Mouse (Mus musculus) cerebellum, adult 2 months (tissue): ENCODE results near the gene Med18. TPM values are rescaled to one million over a fixed set of nuclear protein-coding genes. Genes with fewer than 3 reads are reported as not detected.
"Not testable (repeated sequence)": the region's sequence is repeated elsewhere in the genome, so short reads cannot be mapped to it uniquely, and the experiment has no call there.

Experiments
- DNase-seq, 2 experiments: peaks; one replicate each; pipeline ENCODE4 v3.0.0; 2021
- H3K27ac ChIP-seq: fragments of 200-500 bp; 2 replicates; pipeline ENCODE4 v1.5.1; 2012; ENCODE audit warnings: low read length, control low read depth, inconsistent platforms; ENCODE audit not compliant: insufficient read depth
- H3K27me3 ChIP-seq: fragments of 200-500 bp; 2 replicates; pipeline ENCODE4 v1.6.1; 2012; ENCODE audit warnings: inconsistent platforms, mild to moderate bottlenecking, low read length, moderate library complexity; ENCODE audit not compliant: control insufficient read depth, insufficient read depth
- H3K4me1 ChIP-seq: fragments of 200-500 bp; 2 replicates; pipeline ENCODE4 v1.6.1; 2011; ENCODE audit warnings: low read length; ENCODE audit not compliant: control insufficient read depth, insufficient read depth
- H3K4me3 ChIP-seq: fragments of 200-500 bp; replicated peaks from 2 replicates; pipeline ENCODE3; 2011; ENCODE audit warnings: mild to moderate bottlenecking, low read depth, low read length, control low read depth; ENCODE audit not compliant: insufficient read depth
- CTCF ChIP-seq: fragments of 200-500 bp; IDR thresholded peaks from 2 replicates; pipeline ENCODE4 v1.5.1; 2011; ENCODE audit warnings: low read depth, mild to moderate bottlenecking, control low read depth, low read length, moderate library complexity, borderline replicate concordance; ENCODE audit not compliant: insufficient read depth
- POLR2A ChIP-seq: fragments of 200-500 bp; IDR thresholded peaks from 2 replicates; pipeline ENCODE4 v1.6.1; 2011; ENCODE audit warnings: low read length, control low read depth, borderline replicate concordance; ENCODE audit not compliant: insufficient read depth
- WGBS: fragments of 180-500 bp; shearing (Covaris S2); methylation state at CpG from one replicate; pipeline ENCODE4 v1.1.7; 2018; 5-methylcytosine and 5-hydroxymethylcytosine counted together
- polyA plus RNA-seq: library from polyadenylated mRNA; depleted of rRNA; stranded (reverse); fragments of >200 nt; gene quantifications from 2 replicates; pipeline ENCODE4 v1.2.3, GENCODE M21; 2012

The Med18 gene
- polyA plus RNA-seq, 1 experiment: 5.5 TPM

GRCm38 (mm10) chr4:132490273-132491010 lies 26.7 kb upstream of the Med18 start:
- Histone ChIP-seq H3K27ac (no peak overlapping the region), H3K4me3 (no peak overlapping the region), H3K4me1 (peaks cover 6% of the 10 kb centered on the region), H3K27me3 (no peaks in the 10 kb centered on the region)
- TF ChIP-seq POLR2A: no peak
- TF ChIP-seq CTCF: no peak
- no peak for DNase-seq
- WGBS: 93% methylated on average over 15 of the region's 15 CpGs

DNA sequence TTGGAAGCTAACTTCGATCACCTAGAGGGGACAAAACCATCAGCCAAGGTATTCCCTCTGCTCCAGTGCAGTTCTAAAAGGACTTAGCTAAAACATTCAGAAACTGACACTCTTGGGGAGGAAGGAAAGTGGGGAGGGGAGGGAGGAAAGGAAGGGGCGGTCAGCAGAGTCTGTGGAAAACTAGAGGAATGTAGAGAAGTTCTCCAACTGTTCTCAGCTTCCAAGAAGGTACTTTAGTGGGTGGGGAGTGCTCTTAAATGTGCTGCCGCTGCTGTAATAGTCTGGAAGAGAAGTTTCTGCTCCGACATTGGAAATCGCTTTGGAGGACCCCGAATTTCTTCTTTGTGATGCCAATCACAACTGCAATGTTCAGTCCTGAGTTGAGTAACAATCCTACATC lies 25.3 kb upstream of the Med18 start:
- no peak overlapping the region for H3K27ac ChIP-seq
- no peak overlapping the region for H3K4me3 ChIP-seq
- TF ChIP-seq CTCF: no peak
- no peak for TF ChIP-seq POLR2A
- peaks cover 6% of the 10 kb centered on the region for H3K4me1 ChIP-seq
- DNase-seq: no peak
- no peaks in the 10 kb centered on the region for H3K27me3 ChIP-seq
- 83% methylated on average over 6 of the region's 6 CpGs for WGBS

GRCm38 (mm10) chr4:132488521-132488920 lies 24.8 kb upstream of the Med18 start:
- no peak for TF ChIP-seq POLR2A
- no peak for TF ChIP-seq CTCF
- WGBS: 84% methylated on average over 3 of the region's 3 CpGs
- Histone ChIP-seq H3K27ac (no peak overlapping the region), H3K27me3 (no peaks in the 10 kb centered on the region), H3K4me1 (peaks cover 6% of the 10 kb centered on the region), H3K4me3 (no peak overlapping the region)
- no peak for DNase-seq

GRCm38 (mm10) chr4:132484820-132485219 lies 21.1 kb upstream of the Med18 start:
- no peaks in the 10 kb centered on the region for H3K4me1 ChIP-seq
- no peaks in the 10 kb centered on the region for H3K27me3 ChIP-seq
- no peak overlapping the region for H3K4me3 ChIP-seq
- WGBS: 59% methylated on average over 5 of the region's 5 CpGs
- DNase-seq: no peak
- TF ChIP-seq POLR2A: no peak
- H3K27ac ChIP-seq: no peak overlapping the region

GRCm38 (mm10) chr4:132484231-132484630 lies 20.5 kb upstream of the Med18 start:
- WGBS: 69% methylated on average over 4 of the region's 4 CpGs
- DNase-seq: no peak
- Histone ChIP-seq H3K27ac (no peak overlapping the region), H3K27me3 (no peaks in the 10 kb centered on the region), H3K4me3 (no peak overlapping the region), H3K4me1 (no peaks in the 10 kb centered on the region)
- TF ChIP-seq CTCF: no peak
- TF ChIP-seq POLR2A: no peak

GRCm38 (mm10) chr4:132482956-132483608 lies 19.4 kb upstream of the Med18 start:
- WGBS: 72% methylated on average over 13 of the region's 13 CpGs
- no peaks in the 10 kb centered on the region for H3K27me3 ChIP-seq
- no peak overlapping the region for H3K4me3 ChIP-seq
- no peak for TF ChIP-seq POLR2A
- no peak for TF ChIP-seq CTCF
- DNase-seq: no peak
- H3K27ac ChIP-seq: no peak overlapping the region
- H3K4me1 ChIP-seq: no peaks in the 10 kb centered on the region

DNA sequence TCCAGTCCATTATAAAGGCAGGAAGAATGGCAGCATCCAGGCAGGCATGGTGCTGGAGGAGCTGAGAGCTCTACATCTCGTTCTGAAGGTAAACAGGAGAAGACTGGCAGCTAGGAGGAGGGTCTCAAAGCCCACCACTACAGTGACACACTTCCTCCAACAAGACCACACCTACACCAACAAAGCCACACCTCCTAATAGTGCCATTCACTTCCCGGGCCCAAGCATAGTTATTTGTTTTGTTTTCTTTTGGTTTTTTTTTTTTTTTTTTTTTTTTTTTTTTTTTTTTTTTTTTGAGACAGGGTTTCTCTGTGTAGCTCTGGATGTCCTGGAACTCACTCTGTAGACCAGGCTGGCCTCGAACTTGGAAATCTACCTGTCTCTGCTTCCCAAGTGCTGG lies 18.4 kb upstream of the Med18 start:
- not testable (repeated sequence) for DNase-seq, H3K27me3 ChIP-seq, H3K27ac ChIP-seq, H3K4me3 ChIP-seq, H3K4me1 ChIP-seq
- 69% methylated on average over 3 of the region's 3 CpGs for WGBS

DNA sequence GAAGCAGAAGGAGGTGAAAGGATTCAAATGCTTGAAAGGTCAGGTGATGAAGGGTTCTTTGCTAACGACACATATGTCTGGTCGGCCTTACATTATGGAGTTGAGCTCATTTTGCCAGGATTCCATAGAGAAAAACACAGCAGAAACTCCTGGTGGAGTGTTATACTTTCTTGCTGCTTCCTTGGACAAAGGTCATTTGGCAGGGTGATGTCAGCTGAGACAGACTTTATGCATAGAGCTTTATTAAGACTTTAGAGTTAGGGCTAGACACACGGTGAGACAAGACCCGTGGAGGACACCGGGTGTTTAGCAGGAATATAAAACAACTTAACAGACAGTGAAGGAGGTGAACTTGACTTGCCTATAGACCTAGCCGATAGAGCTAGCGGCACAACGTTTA lies 14.1 kb upstream of the Med18 start:
- H3K27ac ChIP-seq: no peak overlapping the region
- H3K4me1 ChIP-seq: no peaks in the 10 kb centered on the region
- DNase-seq: no peak
- no peak overlapping the region for H3K4me3 ChIP-seq
- WGBS: 94% methylated on average over 8 of the region's 8 CpGs
- H3K27me3 ChIP-seq: no peaks in the 10 kb centered on the region
- no peak for TF ChIP-seq POLR2A
- no peak for TF ChIP-seq CTCF
